Mouse (Mus musculus) CD4-positive helper T cell, adult 2 months (primary cell): ENCODE measurements around the gene Garnl3.

Experiments
- DNase-seq: peaks from one replicate; pipeline ENCODE4 v3.0.0-alpha.2; 2012; ENCODE audit warnings: low read depth, missing footprints, low spot score

Garnl3 gene

GRCm38 (mm10) chr2:33131500-33132092 lies at the start of gene Garnl3:
Gene Garnl3, minus strand, starts transcription at chr2:33131654.
- DNase-seq: peak; percentile 80

- peak; percentile 59 for DNase-seq
Measured at GRCm38 (mm10) chr2:33179930-33180630, 48.6 kb upstream of the Garnl3 start.

- DNase-seq: peak; percentile 51
Measured at GRCm38 (mm10) chr2:33179171-33179929, 47.9 kb upstream of the Garnl3 start.

- no peak for DNase-seq
Measured at GRCm38 (mm10) chr2:33178243-33178932, 46.9 kb upstream of the Garnl3 start.

GRCm38 (mm10) chr2:33177443-33178242 lies 46.2 kb upstream of the Garnl3 start:
- peak; percentile 47 for DNase-seq

- DNase-seq: no peak
Measured at GRCm38 (mm10) chr2:33176921-33177320, 45.5 kb upstream of the Garnl3 start.

GRCm38 (mm10) chr2:33176516-33176915 lies 45.1 kb upstream of the Garnl3 start:
- DNase-seq: peak; percentile 54

DNA sequence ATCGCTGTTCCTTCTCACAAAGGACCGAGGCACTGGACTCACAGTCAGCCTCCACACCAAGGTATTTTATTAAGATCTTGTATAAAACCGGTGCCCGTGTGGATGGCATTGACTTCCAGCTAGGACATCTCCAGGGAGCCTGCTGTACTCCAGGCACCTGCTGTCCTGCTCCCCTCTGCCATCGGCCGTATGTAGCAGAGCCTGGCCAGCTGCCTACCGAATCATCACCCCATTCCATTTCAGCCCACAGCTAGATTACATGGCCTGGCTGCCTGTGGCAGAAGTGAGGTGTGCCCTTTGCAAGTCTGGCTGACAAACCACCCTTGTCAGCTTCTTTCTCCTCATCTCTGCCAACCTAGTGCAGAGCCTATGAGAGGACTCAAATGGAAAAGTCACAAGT lies 42.2 kb upstream of the Garnl3 start:
- no peak for DNase-seq

DNA sequence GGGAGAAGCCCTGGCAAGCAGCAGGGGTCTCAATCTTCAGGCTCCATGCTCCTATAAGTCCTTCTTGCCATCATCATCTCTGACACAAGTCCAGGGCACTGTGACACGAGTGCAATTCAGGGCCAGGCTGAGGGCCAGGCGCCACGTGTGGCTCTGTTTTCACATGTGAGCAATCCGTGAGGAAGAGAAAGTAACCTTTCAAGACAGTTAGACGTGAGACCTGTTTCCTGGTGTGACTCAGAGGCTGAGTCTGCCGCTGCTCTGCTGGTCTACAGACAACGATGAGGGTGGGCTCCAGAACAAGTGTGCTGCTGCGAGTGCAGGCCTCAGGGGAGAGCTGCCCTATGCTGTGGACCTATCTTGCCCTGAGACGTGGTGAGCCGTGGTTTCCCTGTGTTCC lies 41.7 kb upstream of the Garnl3 start:
- DNase-seq: no peak

GRCm38 (mm10) chr2:33170777-33171565 lies 39.5 kb upstream of the Garnl3 start:
- no peak for DNase-seq

GRCm38 (mm10) chr2:33169445-33169844 lies 38.0 kb upstream of the Garnl3 start:
- peak; percentile 41 for DNase-seq

GRCm38 (mm10) chr2:33167060-33167459 lies 35.6 kb upstream of the Garnl3 start:
- DNase-seq: no peak

- DNase-seq: no peak
Measured at GRCm38 (mm10) chr2:33165710-33166374, 34.4 kb upstream of the Garnl3 start.

DNA sequence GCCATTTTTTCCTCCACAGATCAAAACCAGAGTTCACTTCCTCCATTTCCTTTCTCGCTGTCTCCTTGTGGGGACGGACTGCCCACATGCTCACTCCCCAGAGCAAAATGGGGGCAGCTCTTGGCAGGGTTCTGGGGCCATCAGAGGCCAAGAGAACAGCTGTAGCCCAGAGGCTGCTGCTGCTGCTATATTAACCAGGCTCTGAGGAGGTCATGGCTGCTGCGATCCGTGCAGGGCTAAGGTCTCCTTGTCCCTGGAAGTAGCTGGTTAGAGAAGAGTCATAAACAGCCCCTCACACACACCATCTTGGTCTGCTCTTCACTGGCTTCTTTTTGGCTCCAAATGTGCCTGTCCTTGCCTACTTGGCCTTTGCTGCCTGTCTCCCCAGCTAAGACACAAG lies 33.8 kb upstream of the Garnl3 start:
- no peak for DNase-seq

DNA sequence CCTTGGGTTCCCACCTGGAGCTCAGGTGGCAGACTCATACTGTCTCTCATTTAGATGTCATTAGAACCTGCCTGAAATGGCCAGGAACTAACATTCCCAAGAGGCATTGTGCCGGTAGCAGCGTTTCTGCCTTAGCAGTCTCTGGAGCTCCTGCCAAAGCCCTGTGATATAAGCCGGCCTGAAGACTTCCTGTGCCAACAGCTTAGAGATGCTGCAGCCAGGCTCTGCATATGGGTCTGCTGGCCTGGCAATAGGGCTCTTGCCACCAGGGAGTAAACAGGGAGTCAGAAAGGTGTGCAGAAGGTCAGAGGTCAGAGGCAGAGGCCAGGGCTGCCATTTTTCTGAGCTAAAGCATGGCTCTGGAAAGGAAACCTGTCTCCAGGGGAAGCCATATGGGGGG lies 33.2 kb upstream of the Garnl3 start:
- no peak for DNase-seq

GRCm38 (mm10) chr2:33162126-33162525 lies 30.7 kb upstream of the Garnl3 start:
- no peak for DNase-seq

GRCm38 (mm10) chr2:33160326-33160973 lies 29.0 kb upstream of the Garnl3 start:
- DNase-seq: no peak

DNA sequence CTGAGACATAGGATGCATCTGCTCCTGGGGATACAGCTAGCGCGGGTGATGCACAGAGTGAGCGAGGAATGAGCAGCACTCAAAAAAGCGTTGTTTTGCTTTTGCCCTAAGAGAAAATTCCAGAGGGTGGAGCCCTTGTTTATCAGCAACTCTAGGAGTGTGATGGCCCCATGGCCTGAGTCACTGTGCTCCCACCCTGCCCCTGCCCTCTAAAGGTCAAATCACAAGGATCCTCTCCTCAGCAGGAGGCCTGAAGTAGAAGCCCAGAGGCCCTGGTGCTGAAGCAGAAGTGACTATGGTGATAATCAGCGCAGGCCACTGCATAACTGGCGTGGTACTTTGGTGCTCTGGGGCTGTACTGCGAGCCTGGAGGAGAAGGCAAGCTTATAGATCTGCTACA lies 28.1 kb upstream of the Garnl3 start:
- DNase-seq: no peak

DNA sequence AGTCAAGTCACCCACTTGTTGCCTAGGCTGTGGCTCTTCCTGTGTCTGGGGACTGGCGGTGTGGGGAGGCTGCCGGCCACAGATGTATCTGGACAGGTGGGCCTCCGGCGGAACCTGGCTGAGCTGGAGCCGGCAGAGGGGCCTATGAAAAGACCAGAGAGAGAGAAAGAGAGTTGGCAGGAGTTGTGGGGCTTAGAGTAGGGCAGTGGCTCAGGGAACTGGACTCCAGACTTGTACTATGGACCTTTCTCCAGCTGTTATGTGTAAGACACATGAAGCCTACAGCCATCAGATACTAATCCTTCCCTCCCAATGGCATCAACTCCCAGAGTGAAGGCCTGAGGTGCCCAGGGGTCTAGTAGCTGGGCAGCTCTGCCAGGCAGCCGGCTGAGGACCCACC lies 27.4 kb upstream of the Garnl3 start:
- DNase-seq: no peak
